Mouse (Mus musculus) cortical plate, adult 2 months (tissue): ENCODE data around the gene Izumo1.
A peak's percentile ranks its signal among the peaks of the same experiment; 100 is the strongest.

ENCODE experiments used
- CTCF ChIP-seq: fragments of 200-500 bp; IDR thresholded peaks from 2 replicates; pipeline ENCODE4 v1.5.1; 2011; ENCODE audit warnings: mild to moderate bottlenecking, control low read depth, low read length; ENCODE audit not compliant: insufficient read depth; ENCODE audit errors: extremely low read depth
- POLR2A ChIP-seq: fragments of 200-500 bp; IDR thresholded peaks from 2 replicates; pipeline ENCODE4 v1.6.1; 2011; ENCODE audit warnings: mild to moderate bottlenecking, low read length, control low read depth; ENCODE audit not compliant: insufficient read depth; ENCODE audit errors: extremely low read depth

DNA sequence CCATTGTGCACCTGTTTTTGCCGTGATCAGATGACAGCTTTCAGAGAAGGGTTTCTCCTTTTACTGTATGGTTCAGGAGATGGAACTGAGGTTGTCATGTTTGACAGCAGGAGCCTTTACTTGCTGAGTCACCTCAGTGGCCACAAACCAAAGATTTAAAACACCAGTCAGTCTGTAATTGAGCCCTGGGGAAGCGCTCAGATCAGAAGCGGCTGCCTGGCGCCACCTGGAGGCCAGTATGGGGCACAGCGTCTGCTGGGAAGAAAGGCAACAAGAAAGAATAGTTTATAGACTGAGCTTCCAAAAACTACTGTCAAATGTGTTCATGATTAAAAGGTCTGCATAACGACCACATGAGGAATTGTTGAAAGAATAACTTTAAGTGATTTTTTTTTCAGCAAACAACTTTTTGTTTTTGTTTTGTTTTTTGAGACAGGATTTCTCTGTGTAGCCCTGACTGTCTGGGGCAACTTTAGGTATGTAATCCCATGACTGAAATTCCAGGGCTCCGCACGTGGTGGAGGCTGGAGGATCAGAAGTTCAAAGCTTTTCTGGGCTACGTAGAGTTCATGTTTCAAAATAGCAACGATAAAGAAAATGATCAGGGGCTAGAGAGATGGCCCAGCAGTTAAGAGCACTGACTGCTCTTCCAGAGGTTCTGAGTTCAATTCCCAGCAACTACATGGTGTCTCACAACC, 28.3 kb upstream of the Izumo1 start:
- TF ChIP-seq POLR2A (no peak), CTCF (peak; percentile 78)
